Mouse (Mus musculus) megakaryocyte progenitor cell, adult 5-6 weeks (primary cell): ENCODE measurements around the gene Bace1. TPM values are rescaled to one million over a fixed set of nuclear protein-coding genes. Genes with fewer than 3 reads are reported as not detected.

Source experiments
- ATAC-seq: replicated peaks from 2 replicates; pipeline ENCODE4 v1.8.0; 2016; ENCODE audit warnings: mild to moderate bottlenecking, moderate TSS enrichment, inconsistent platforms; ENCODE audit not compliant: poor library complexity
- total RNA-seq, 2 experiments: library from RNA; stranded (forward) in 1 of 2; stranded (reverse) in 1 of 2; fragments of 157-497, 149-512 nt in 1 of 2; fragments of 200-1000 nt in 1 of 2; gene quantifications; 2 replicates each; pipeline versions ENCODE4 v1.2.3 to v1.2.4; 2015 to 2017

Bace1 gene
- total RNA-seq, 2 experiments from 2014 or later: 29.5 to 33.4 TPM

GRCm38 (mm10) chr9:45870265-45870664, 31.9 kb downstream of the Bace1 start:
- ATAC-seq: no peak

- ATAC-seq: peak; percentile 61
These were observed 39.5 kb downstream of the Bace1 start for GRCm38 (mm10) chr9:45877928-45878327.

- peak; percentile 44; the same call in 1 of the 2 replicates for ATAC-seq
These were observed 55.3 kb downstream of the Bace1 start for GRCm38 (mm10) chr9:45893681-45894080.

GRCm38 (mm10) chr9:45905196-45905595, 66.8 kb downstream of the Bace1 start:
- no peak for ATAC-seq

- no peak for ATAC-seq
These were observed 67.4 kb downstream of the Bace1 start for GRCm38 (mm10) chr9:45905811-45906237.

GRCm38 (mm10) chr9:45906355-45907077, 68.1 kb downstream of the Bace1 start, which contains the start of the genes Pcsk7 and Rnf214:
Gene Pcsk7 (plus strand): TSS chr9:45906497.
Gene Rnf214 (minus strand): TSS chr9:45906911.
- peak; percentile 89 for ATAC-seq

GRCm38 (mm10) chr9:45907078-45907428, 68.7 kb downstream of the Bace1 start:
- ATAC-seq: 0 out of 2 replicates have a peak, but pooled peaks have one; percentile 19

- no peak for ATAC-seq
These were observed 72.6 kb downstream of the Bace1 start for GRCm38 (mm10) chr9:45910995-45911394.

GRCm38 (mm10) chr9:45911673-45912072, 73.3 kb downstream of the Bace1 start:
- ATAC-seq: peak; percentile 78

Other genes with a start within 250 kb of the Bace1 start
- 9.7 and 15.5 TPM in 2 replicates for gene Cep164, start 9.9 kb upstream of the Bace1 start, total RNA-seq (2015)
- gene Cep164, start 9.9 kb upstream of the Bace1 start, total RNA-seq (2017): 16.2 and 19.8 TPM in 2 replicates
- gene Pcsk7, start 67.9 kb downstream of the Bace1 start, total RNA-seq (2015): 8.5 and 9.6 TPM in 2 replicates
- gene Pcsk7, start 67.9 kb downstream of the Bace1 start, total RNA-seq (2017): 11.2 and 14.4 TPM in 2 replicates
- gene Rnf214, start 68.3 kb downstream of the Bace1 start, total RNA-seq (2015): 20.3 and 21.2 TPM in 2 replicates
- gene Rnf214, start 68.3 kb downstream of the Bace1 start, total RNA-seq (2017): 26.5 and 27.4 TPM in 2 replicates
- 0.10 TPM in 2 replicates for gene Tagln, start 97.5 kb downstream of the Bace1 start, total RNA-seq (2015)
- not detected in 2 replicates for gene Tagln, start 97.5 kb downstream of the Bace1 start, total RNA-seq (2017)
- gene Sidt2, start 116.7 kb downstream of the Bace1 start, total RNA-seq (2015): 29.4 and 32.7 TPM in 2 replicates
- 15.3 and 21.9 TPM in 2 replicates for gene Sidt2, start 116.7 kb downstream of the Bace1 start, total RNA-seq (2017)
- gene Pafah1b2, start 174.1 kb downstream of the Bace1 start, total RNA-seq (2015): 50.8 and 60.9 TPM in 2 replicates
- gene Pafah1b2, start 174.1 kb downstream of the Bace1 start, total RNA-seq (2017): 111 and 112 TPM in 2 replicates
- gene Sik3, start 174.2 kb downstream of the Bace1 start, total RNA-seq (2015): 24.3 and 26.8 TPM in 2 replicates
- 13.3 and 15.2 TPM in 2 replicates for gene Sik3, start 174.2 kb downstream of the Bace1 start, total RNA-seq (2017)